Mouse (Mus musculus): ENCODE data around the gene Kcp. TPM values are rescaled to one million over a fixed set of nuclear protein-coding genes. Genes with fewer than 3 reads are reported as not detected.

Gene Kcp
- polyA plus RNA-seq, 1 experiment: 3.1 TPM

GRCm38 (mm10) chr6:29484716-29485559, 22.8 kb downstream of the Kcp start:
- no peaks in the 10 kb centered on the region for H3K27me3 ChIP-seq (ENCODE audit: control insufficient read depth, insufficient read depth, low read length)
- no peaks in the 10 kb centered on the region for H3K4me1 ChIP-seq (ENCODE audit: control insufficient read depth, insufficient read depth, low read length)
- TF ChIP-seq POLR2A (IDR thresholded peaks at IDR 0.05; ENCODE audit: control insufficient read depth, low read depth, low read length) (no peak), CTCF (IDR thresholded peaks at IDR 0.05; ENCODE audit: control insufficient read depth, insufficient read depth, insufficient replicate concordance, low read depth, low read length) (peak; percentile 89)
- no peaks in the 10 kb centered on the region for H3K36me3 ChIP-seq (ENCODE audit: control insufficient read depth, insufficient read depth, low read length)
- H3K27ac ChIP-seq (ENCODE audit: control insufficient read depth, insufficient read depth, low read depth, low read length): no peak overlapping the region
- peak overlapping the region; percentile 12 for H3K4me3 ChIP-seq (ENCODE audit: control insufficient read depth, low read depth, low read length)

- TF ChIP-seq POLR2A (IDR thresholded peaks at IDR 0.05; ENCODE audit: control insufficient read depth, low read depth, low read length): no peak
- no peak for TF ChIP-seq CTCF (IDR thresholded peaks at IDR 0.05; ENCODE audit: control insufficient read depth, insufficient read depth, insufficient replicate concordance, low read depth, low read length)
Observed at GRCm38 (mm10) chr6:29482691-29483090, 25.1 kb downstream of the Kcp start.

GRCm38 (mm10) chr6:29474736-29475135, 33.0 kb downstream of the Kcp start:
- Histone ChIP-seq H3K4me3 (ENCODE audit: control insufficient read depth, low read depth, low read length) (no peak overlapping the region), H3K27ac (ENCODE audit: control insufficient read depth, insufficient read depth, low read depth, low read length) (no peak overlapping the region)
- TF ChIP-seq POLR2A (IDR thresholded peaks at IDR 0.05; ENCODE audit: control insufficient read depth, low read depth, low read length) (no peak), CTCF (IDR thresholded peaks at IDR 0.05; ENCODE audit: control insufficient read depth, insufficient read depth, insufficient replicate concordance, low read depth, low read length) (no peak)

More at GRCm38 (mm10) chr6:29482691-29483090, 25.1 kb downstream of the Kcp start:
- H3K4me3 ChIP-seq (ENCODE audit: control insufficient read depth, low read depth, low read length): no peak overlapping the region
- no peaks in the 10 kb centered on the region for H3K27me3 ChIP-seq (ENCODE audit: control insufficient read depth, insufficient read depth, low read length)
- no peak overlapping the region for H3K27ac ChIP-seq (ENCODE audit: control insufficient read depth, insufficient read depth, low read depth, low read length)
- H3K36me3 ChIP-seq (ENCODE audit: control insufficient read depth, insufficient read depth, low read length): no peaks in the 10 kb centered on the region
- H3K4me1 ChIP-seq (ENCODE audit: control insufficient read depth, insufficient read depth, low read length): no peaks in the 10 kb centered on the region

GRCm38 (mm10) chr6:29473941-29474691, 33.6 kb downstream of the Kcp start:
- no peaks in the 10 kb centered on the region for H3K36me3 ChIP-seq (ENCODE audit: control insufficient read depth, insufficient read depth, low read length)
- TF ChIP-seq CTCF (IDR thresholded peaks at IDR 0.05; ENCODE audit: control insufficient read depth, insufficient read depth, insufficient replicate concordance, low read depth, low read length) (no peak), POLR2A (IDR thresholded peaks at IDR 0.05; ENCODE audit: control insufficient read depth, low read depth, low read length) (no peak)
- no peaks in the 10 kb centered on the region; the same call in 1 of the 2 replicates for H3K4me1 ChIP-seq (ENCODE audit: control insufficient read depth, insufficient read depth, low read length)
- no peaks in the 10 kb centered on the region for H3K27me3 ChIP-seq (ENCODE audit: control insufficient read depth, insufficient read depth, low read length)
- H3K4me3 ChIP-seq (ENCODE audit: control insufficient read depth, low read depth, low read length): peak overlapping the region; percentile 59
- no peak overlapping the region for H3K27ac ChIP-seq (ENCODE audit: control insufficient read depth, insufficient read depth, low read depth, low read length)

More at GRCm38 (mm10) chr6:29474736-29475135, 33.0 kb downstream of the Kcp start:
- Histone ChIP-seq H3K36me3 (ENCODE audit: control insufficient read depth, insufficient read depth, low read length) (no peaks in the 10 kb centered on the region), H3K4me1 (ENCODE audit: control insufficient read depth, insufficient read depth, low read length) (no peaks in the 10 kb centered on the region; the same call in 1 of the 2 replicates), H3K27me3 (ENCODE audit: control insufficient read depth, insufficient read depth, low read length) (no peaks in the 10 kb centered on the region)

- no peaks in the 10 kb centered on the region; the same call in 1 of the 2 replicates for H3K4me1 ChIP-seq (ENCODE audit: control insufficient read depth, insufficient read depth, low read length)
- peak; percentile 49; the same call in 1 of the 2 replicates for TF ChIP-seq POLR2A (IDR thresholded peaks at IDR 0.05; ENCODE audit: control insufficient read depth, low read depth, low read length)
- TF ChIP-seq CTCF (IDR thresholded peaks at IDR 0.05; ENCODE audit: control insufficient read depth, insufficient read depth, insufficient replicate concordance, low read depth, low read length): no peak
- H3K4me3 ChIP-seq (ENCODE audit: control insufficient read depth, low read depth, low read length): peak within 1 kb of the TSS; percentile 88
- H3K27ac ChIP-seq (ENCODE audit: control insufficient read depth, insufficient read depth, low read depth, low read length): peak within 1 kb of the TSS; percentile 64
- H3K27me3 ChIP-seq (ENCODE audit: control insufficient read depth, insufficient read depth, low read length): no peaks in the 10 kb centered on the region
- H3K36me3 ChIP-seq (ENCODE audit: control insufficient read depth, insufficient read depth, low read length): no peaks in the 10 kb centered on the region
Observed at GRCm38 (mm10) chr6:29471137-29471536, 36.6 kb downstream of the Kcp start, which contains the start of gene Atp6v1fnb. Gene Atp6v1fnb (plus strand): TSS chr6:29471437.

GRCm38 (mm10) chr6:29468851-29469250, 38.9 kb downstream of the Kcp start:
- no peak for TF ChIP-seq CTCF (IDR thresholded peaks at IDR 0.05; ENCODE audit: control insufficient read depth, insufficient read depth, insufficient replicate concordance, low read depth, low read length)
- no peak for TF ChIP-seq POLR2A (IDR thresholded peaks at IDR 0.05; ENCODE audit: control insufficient read depth, low read depth, low read length)
- H3K27me3 ChIP-seq (ENCODE audit: control insufficient read depth, insufficient read depth, low read length): no peaks in the 10 kb centered on the region
- H3K4me3 ChIP-seq (ENCODE audit: control insufficient read depth, low read depth, low read length): peak overlapping the region; percentile 88
- no peak overlapping the region for H3K27ac ChIP-seq (ENCODE audit: control insufficient read depth, insufficient read depth, low read depth, low read length)
- H3K36me3 ChIP-seq (ENCODE audit: control insufficient read depth, insufficient read depth, low read length): no peaks in the 10 kb centered on the region
- no peaks in the 10 kb centered on the region; the same call in 1 of the 2 replicates for H3K4me1 ChIP-seq (ENCODE audit: control insufficient read depth, insufficient read depth, low read length)
